Comparison of ENCODE assay signal across 24 mouse cellular contexts in genomic region chr7:129993446-129994223, GRCm38 (mm10).
DNase-seq lines count a peak whose midpoint lies in the region; ATAC-seq lines count a peak whose summit lies in the region.
"Had no signal": no experiment of that assay in that cellular context is flagged by ENCODE, and none has a peak within 500 bp of the region (broad histone marks: within the 10 kb centered on the region; RNA-seq: fewer than 3 reads in every experiment).

No protein-coding gene starts in this region.

- 29% methylated on average over 14 of the region's 14 CpGs for WGBS in neural tube, embryonic 13.5 days
- 40% methylated on average over 14 of the region's 14 CpGs for WGBS in hindbrain, embryonic 14.5 days
- WGBS in intestine, embryonic 16.5 days, result 33% methylated on average over 14 of the region's 14 CpGs
- WGBS in stomach, embryonic 16.5 days, result 53% methylated on average over 14 of the region's 14 CpGs

- H3K36me3 ChIP-seq in neural tube, embryonic 13.5 days, result no peaks in the 10 kb centered on the region
- no peaks in the 10 kb centered on the region for H3K36me3 ChIP-seq in hindbrain, embryonic 14.5 days (replicated peaks; ENCODE audit: control insufficient read depth, insufficient read depth)
- H3K36me3 ChIP-seq in intestine, embryonic 16.5 days (ENCODE audit: control insufficient read depth, insufficient read depth, low read length), result no peaks in the 10 kb centered on the region
- no peaks in the 10 kb centered on the region for H3K36me3 ChIP-seq in stomach, embryonic 16.5 days (ENCODE audit: control insufficient read depth, insufficient read depth, low read length)
- H3K36me3 ChIP-seq: embryonic facial prominence, embryonic 10.5 days; limb, embryonic 15.5 days; liver, embryonic 15.5 days had no signal

- peak; percentile 77 for ATAC-seq in neural tube, embryonic 13.5 days (ENCODE audit: low read depth)
- ATAC-seq in hindbrain, embryonic 14.5 days (ENCODE audit: low FRiP score), result peak; percentile 24; the same call in 1 of the 2 replicates
- ATAC-seq in intestine, embryonic 16.5 days, result peak; percentile 70
- no peak for ATAC-seq in stomach, embryonic 16.5 days (ENCODE audit: insufficient read depth, low FRiP score)
- ATAC-seq: activated CD4-positive, CD25-positive, alpha-beta regulatory T cell, adult 4 months; forebrain, embryonic 13.5 days; lung, postnatal 0 days had no signal

- no peak overlapping the region for H3K4me3 ChIP-seq in neural tube, embryonic 13.5 days
- no peak overlapping the region for H3K4me3 ChIP-seq in hindbrain, embryonic 14.5 days (replicated peaks; ENCODE audit: low read length)
- no peak overlapping the region for H3K4me3 ChIP-seq in intestine, embryonic 16.5 days (ENCODE audit: low read length)
- no peak overlapping the region for H3K4me3 ChIP-seq in stomach, embryonic 16.5 days (replicated peaks; ENCODE audit: low read length)
- H3K4me3 ChIP-seq: embryonic facial prominence, embryonic 10.5 days; erythroblast, embryonic 14.5 days; forebrain, embryonic 13.5 days; heart, adult 2 months; limb, embryonic 15.5 days; liver, embryonic 15.5 days; megakaryocyte, embryonic 14.5 days had no signal

- H3K4me1 ChIP-seq in neural tube, embryonic 13.5 days (replicated peaks), result peaks cover 18% of the 10 kb centered on the region
- H3K4me1 ChIP-seq in hindbrain, embryonic 14.5 days (replicated peaks; ENCODE audit: control insufficient read depth, insufficient read depth, low read length), result peaks cover 13% of the 10 kb centered on the region
- H3K4me1 ChIP-seq in intestine, embryonic 16.5 days (ENCODE audit: control insufficient read depth, insufficient read depth, low read length), result peaks cover 12% of the 10 kb centered on the region
- peaks cover 3% of the 10 kb centered on the region; the same call in 1 of the 2 replicates for H3K4me1 ChIP-seq in stomach, embryonic 16.5 days (ENCODE audit: control insufficient read depth, insufficient read depth, low read length)
- H3K4me1 ChIP-seq: liver, embryonic 15.5 days; megakaryocyte, embryonic 14.5 days had no signal

- no peak for DNase-seq in neural tube, embryonic 10.5 days (ENCODE audit: extremely low spot score, low spot score)
- DNase-seq in hindbrain, embryonic 14.5 days (ENCODE audit: low spot score), result no peak
- DNase-seq in cerebellum, postnatal 10 days, result no peak
- no peak for DNase-seq in embryo, embryonic 9.5 days (ENCODE audit: extremely low spot score)
- DNase-seq: adrenal gland, postnatal 10 days; cerebellum, adult 11-12 months; gastrocnemius, postnatal 14 days; heart, adult 2 months; heart, postnatal 36 days; kidney, adult 2 months; kidney, postnatal 14 days; right cerebral cortex, postnatal 25 days; thymus, postnatal 25 days had no signal

- no peak overlapping the region for H3K4me2 ChIP-seq in neural tube, embryonic 13.5 days
- no peak overlapping the region for H3K4me2 ChIP-seq in hindbrain, embryonic 14.5 days (replicated peaks)
- H3K4me2 ChIP-seq in intestine, embryonic 16.5 days (ENCODE audit: low read depth, low read length), result no peak overlapping the region
- H3K4me2 ChIP-seq in stomach, embryonic 16.5 days (ENCODE audit: low read depth, low read length), result no peak overlapping the region
- H3K4me2 ChIP-seq: forebrain, embryonic 13.5 days; limb, embryonic 15.5 days; liver, embryonic 15.5 days had no signal

- H3K27ac ChIP-seq in neural tube, embryonic 13.5 days (replicated peaks), result peak overlapping the region; percentile 64; the same call in 1 of the 2 replicates
- peak overlapping the region; percentile 61; the same call in 1 of the 2 replicates for H3K27ac ChIP-seq in hindbrain, embryonic 14.5 days
- peak overlapping the region; percentile 50 for H3K27ac ChIP-seq in intestine, embryonic 16.5 days (ENCODE audit: low read length)
- H3K27ac ChIP-seq in stomach, embryonic 16.5 days (ENCODE audit: low read length), result peak overlapping the region; percentile 24; the same call in 1 of the 2 replicates
- H3K27ac ChIP-seq: embryonic facial prominence, embryonic 10.5 days; forebrain, embryonic 13.5 days; heart, adult 2 months; limb, embryonic 15.5 days; liver, embryonic 15.5 days had no signal

- no peaks in the 10 kb centered on the region for H3K27me3 ChIP-seq in neural tube, embryonic 13.5 days
- H3K27me3 ChIP-seq in hindbrain, embryonic 14.5 days (ENCODE audit: control insufficient read depth, insufficient read depth, low read length), result no peaks in the 10 kb centered on the region
- H3K27me3 ChIP-seq in intestine, embryonic 16.5 days (replicated peaks; ENCODE audit: control insufficient read depth, insufficient read depth, low read length), result no peaks in the 10 kb centered on the region
- H3K27me3 ChIP-seq in stomach, embryonic 16.5 days (ENCODE audit: control insufficient read depth, insufficient read depth, low read length), result no peaks in the 10 kb centered on the region
- H3K27me3 ChIP-seq: forebrain, embryonic 13.5 days; limb, embryonic 15.5 days; liver, embryonic 15.5 days; megakaryocyte, embryonic 14.5 days had no signal

- H3K9me3 ChIP-seq in neural tube, embryonic 13.5 days, result no peaks in the 10 kb centered on the region
- no peaks in the 10 kb centered on the region for H3K9me3 ChIP-seq in hindbrain, embryonic 14.5 days (ENCODE audit: control insufficient read depth, low read length)
- no peaks in the 10 kb centered on the region for H3K9me3 ChIP-seq in intestine, embryonic 16.5 days (ENCODE audit: control insufficient read depth, low read length)
- H3K9me3 ChIP-seq in stomach, embryonic 16.5 days (replicated peaks; ENCODE audit: control insufficient read depth, low read length), result no peaks in the 10 kb centered on the region
- H3K9me3 ChIP-seq: embryonic facial prominence, embryonic 10.5 days; forebrain, embryonic 13.5 days; limb, embryonic 15.5 days; liver, embryonic 15.5 days had no signal

- H3K9ac ChIP-seq in neural tube, embryonic 13.5 days, result no peak overlapping the region
- H3K9ac ChIP-seq in hindbrain, embryonic 14.5 days, result no peak overlapping the region
- H3K9ac ChIP-seq in intestine, embryonic 16.5 days (ENCODE audit: low read depth, low read length), result no peak overlapping the region
- no peak overlapping the region for H3K9ac ChIP-seq in stomach, embryonic 16.5 days (ENCODE audit: low read length)
- H3K9ac ChIP-seq: forebrain, embryonic 13.5 days; limb, embryonic 15.5 days; liver, embryonic 15.5 days had no signal
